Mouse (Mus musculus) left cerebral cortex, adult 18-20 months (tissue): ENCODE measurements around the gene Sowahc. TPM values are rescaled to one million over a fixed set of nuclear protein-coding genes. Genes with fewer than 3 reads are reported as not detected.

ENCODE experiments used
- DNase-seq, 2 experiments: peaks; one replicate each; pipeline ENCODE4 v3.0.0; 2021 to 2022; ENCODE audit warnings: low spot score in 2 of 2, mixed read lengths in 1 of 2
- total RNA-seq, 2 experiments: library from RNA; stranded (reverse); gene quantifications; 2 replicates each; pipeline ENCODE4 v1.2.3; 2021

Gene Sowahc
- total RNA-seq, 2 experiments from 2014 or later, result 6.9 to 7.8 TPM

GRCm38 (mm10) chr10:59252396-59252795, 30.6 kb downstream of the Sowahc start:
- DNase-seq, result no peak

DNA sequence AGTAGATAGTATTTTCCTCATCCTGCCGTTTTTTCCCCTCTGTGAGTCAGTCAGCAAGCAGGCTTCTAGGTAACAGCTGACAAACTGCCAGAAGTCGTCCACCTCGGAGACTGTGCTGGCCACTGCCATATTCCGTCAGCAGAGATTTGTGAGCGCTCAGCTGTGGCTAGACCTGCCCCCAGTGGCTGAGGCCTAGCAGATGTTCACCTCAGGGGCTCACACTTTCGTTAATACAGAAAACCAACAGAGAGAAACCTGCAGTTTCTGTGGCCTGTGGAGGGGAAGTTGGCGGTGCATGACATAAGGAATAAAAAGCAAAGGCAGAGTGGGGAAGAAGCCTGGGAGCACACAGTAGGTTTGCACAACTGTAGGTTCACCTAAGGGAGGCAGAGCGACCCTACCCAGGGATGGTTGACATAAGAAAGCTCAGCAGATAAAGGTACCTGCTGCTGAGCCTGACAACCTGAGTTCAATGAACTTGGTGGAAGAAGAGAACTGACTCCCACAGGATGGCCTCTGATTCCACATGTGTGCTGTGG, 31.9 kb downstream of the Sowahc start:
- DNase-seq, result no peak

DNA sequence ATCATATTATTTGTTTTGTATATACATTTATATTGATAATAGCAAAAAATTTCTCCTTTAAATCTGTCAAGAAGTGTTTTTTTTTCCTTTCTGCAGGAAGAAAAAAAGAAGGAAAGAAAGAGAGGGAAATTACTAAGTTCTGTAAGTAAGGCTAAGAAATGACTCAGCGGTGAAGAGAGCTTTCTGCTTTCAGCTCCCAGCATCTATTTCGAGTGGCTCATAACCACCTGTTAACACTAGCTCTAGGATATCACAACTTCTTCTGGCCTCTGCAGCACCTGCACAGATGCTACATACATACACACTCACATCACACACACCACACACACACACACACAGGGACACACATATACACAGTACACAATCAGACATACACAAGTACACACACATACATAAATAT, 34.8 kb downstream of the Sowahc start:
- DNase-seq, result no peak

DNA sequence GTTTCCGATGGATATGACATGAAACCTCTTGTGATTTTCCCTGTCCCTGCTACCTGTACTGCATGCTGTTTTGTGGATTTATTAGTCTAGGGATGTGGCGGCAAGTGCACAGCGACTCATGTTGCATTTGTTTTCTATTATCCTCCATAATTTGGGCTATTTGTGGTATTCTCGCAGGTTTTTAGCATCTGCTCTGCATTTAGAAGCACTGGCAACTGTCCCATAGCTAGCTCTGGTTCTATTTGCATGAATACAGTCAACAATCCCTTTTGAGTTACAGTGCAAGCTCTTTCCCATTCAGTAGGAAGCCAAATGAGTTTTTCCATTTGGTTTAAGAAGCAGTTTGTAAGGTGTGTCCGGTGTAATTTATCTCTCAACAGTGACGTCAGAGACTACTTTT, 37.8 kb downstream of the Sowahc start:
- no peak for DNase-seq

GRCm38 (mm10) chr10:59261603-59262002, 39.9 kb downstream of the Sowahc start:
- no peak for DNase-seq

GRCm38 (mm10) chr10:59262021-59262420, 40.3 kb downstream of the Sowahc start:
- no peak for DNase-seq

DNA sequence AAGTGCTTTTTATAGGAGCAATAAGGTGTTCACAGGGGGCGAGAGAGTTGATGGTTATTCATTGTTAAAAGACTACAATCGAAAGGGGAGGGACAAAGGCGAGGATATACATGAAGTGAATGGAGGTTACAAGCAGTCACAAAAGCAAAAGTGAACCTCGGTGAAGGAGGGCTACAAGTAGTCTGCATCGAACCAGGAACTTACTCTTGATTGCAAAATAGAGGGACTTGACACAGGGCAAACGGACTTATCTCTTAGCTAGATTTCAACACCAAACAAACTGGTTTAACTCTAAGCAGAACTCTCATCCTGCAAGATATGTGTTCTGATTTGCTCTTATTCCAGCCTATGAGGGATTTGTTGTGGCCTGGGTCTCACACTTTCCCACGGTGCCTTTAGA, 41.2 kb downstream of the Sowahc start:
- no peak for DNase-seq

- no peak for DNase-seq
Measured at GRCm38 (mm10) chr10:59265067-59265466, 43.3 kb downstream of the Sowahc start.

DNA sequence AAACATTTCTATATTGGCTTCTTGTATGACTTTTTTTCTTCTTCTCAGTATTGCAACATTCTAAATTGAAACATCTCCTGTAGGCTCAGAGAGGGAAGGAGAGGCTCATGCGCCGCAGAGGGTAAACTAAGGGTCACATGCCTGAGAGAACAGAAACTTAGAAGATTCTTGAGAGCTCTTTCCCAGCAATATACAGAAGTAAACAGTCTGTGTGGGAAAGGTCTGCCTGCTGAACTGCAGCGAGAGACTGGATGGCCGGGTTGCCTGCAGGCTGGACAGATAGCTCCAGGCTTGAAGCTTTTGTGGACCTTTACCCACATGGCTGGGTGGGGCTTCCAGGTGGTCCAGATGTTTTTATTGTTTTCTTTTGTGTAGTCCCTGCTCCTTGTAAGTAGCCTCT, 43.9 kb downstream of the Sowahc start:
- no peak for DNase-seq

- no peak for DNase-seq
Measured at GRCm38 (mm10) chr10:59266097-59266496, 44.3 kb downstream of the Sowahc start.

DNA sequence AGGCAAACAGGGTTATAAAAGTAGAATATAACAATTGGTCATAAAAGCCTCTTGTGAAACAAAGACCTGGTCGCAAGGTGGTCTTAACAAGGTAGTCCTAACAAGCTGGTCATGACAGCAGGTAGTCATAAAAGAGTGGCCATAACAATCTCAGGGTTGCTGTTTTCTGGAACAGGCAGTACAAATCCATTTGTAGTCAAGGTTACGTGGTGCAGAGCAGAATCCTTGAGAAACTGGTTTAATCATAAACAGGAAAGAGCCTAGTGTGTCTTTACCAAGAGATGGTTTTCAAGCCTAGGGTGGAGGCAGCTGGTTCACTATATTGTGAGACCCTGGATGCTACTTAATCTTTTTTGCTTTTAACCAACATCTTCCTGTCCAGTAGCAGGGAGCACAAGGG, 45.5 kb downstream of the Sowahc start:
- no peak for DNase-seq

DNA sequence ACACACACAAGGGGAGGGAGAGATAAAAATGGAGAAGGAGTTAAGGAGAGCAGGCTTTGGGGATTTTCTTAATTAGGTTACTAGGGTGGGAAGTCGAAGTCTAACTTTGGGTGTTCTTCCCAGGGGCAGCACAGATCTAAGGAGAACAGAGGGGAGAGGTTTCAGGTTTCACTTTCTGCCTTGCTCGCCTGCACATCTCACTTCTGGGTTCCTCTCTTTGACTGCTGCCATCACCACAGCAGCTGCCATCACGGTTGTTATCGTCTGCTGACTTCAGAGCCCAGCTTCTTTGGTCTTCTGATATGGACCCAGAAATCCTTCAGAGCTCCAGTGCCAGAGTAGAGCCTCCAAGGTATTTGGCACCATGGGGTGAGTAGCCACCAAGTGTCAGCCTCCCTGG, 46.4 kb downstream of the Sowahc start:
- no peak for DNase-seq

DNA sequence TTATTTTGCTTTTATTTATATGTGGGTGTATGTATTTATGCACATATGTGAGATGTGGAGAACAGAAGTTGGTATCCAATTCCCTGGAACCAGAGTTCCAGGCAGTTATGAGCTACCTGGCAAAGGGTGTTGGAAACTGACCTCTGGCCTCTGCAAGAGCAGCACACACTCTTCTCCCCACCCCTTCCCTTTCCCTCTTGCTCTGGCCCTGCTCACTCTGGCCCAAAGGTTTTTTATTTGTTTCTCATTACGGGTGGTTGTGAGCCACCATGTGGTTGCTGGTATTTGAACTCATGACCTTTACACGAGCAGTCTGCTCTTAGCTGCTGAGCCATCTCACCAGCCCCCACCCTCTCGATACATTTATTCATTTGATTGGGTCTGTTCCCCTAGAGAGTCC, 47.0 kb downstream of the Sowahc start:
- no peak for DNase-seq

GRCm38 (mm10) chr10:59275745-59276144, 54.0 kb downstream of the Sowahc start:
- DNase-seq, result no peak

Other genes starting within 250 kb of the Sowahc start
- gene Sept10, start 106 bp upstream of the Sowahc start, total RNA-seq, result 1 to 10 TPM; 5.5 to 7.1 TPM
- 10 to 100 TPM; 44.8 to 49.7 TPM for gene P4ha1, start 101.3 kb downstream of the Sowahc start, total RNA-seq
- 10 to 100 TPM; 46.4 to 50.8 TPM for gene Gm10273, start 173.7 kb downstream of the Sowahc start, total RNA-seq
- not detected for gene Pla2g12b, start 181.7 kb downstream of the Sowahc start, total RNA-seq
- gene Oit3, start 219.8 kb downstream of the Sowahc start, total RNA-seq, result under 1 TPM; 0.19 to 0.35 TPM